Mouse (Mus musculus) embryonic facial prominence, embryonic 11.5 days (tissue): ENCODE data around the gene Ing1. TPM values are rescaled to one million over a fixed set of nuclear protein-coding genes. Genes with fewer than 3 reads are reported as not detected.
A peak's percentile ranks its signal among the peaks of the same experiment; 100 is the strongest.
"Not testable (repeated sequence)": the region's sequence is repeated elsewhere in the genome, so short reads cannot be mapped to it uniquely, and the experiment has no call there.

Experiments
- ATAC-seq: fragments of 200-750 bp; cut with Nextera tagmentation; replicated peaks from 2 replicates; pipeline ENCODE4 v1.8.0; 2017; ENCODE audit warnings: low read depth; ENCODE audit not compliant: insufficient number of reproducible peaks, low FRiP score, low TSS enrichment
- DNase-seq: peaks from one replicate; pipeline ENCODE4 v3.0.0-alpha.2; 2015; ENCODE audit warnings: low spot score
- H3K27ac ChIP-seq: fragments of 300-500 bp; sonication (generic); replicated peaks from 2 replicates; pipeline ENCODE4 v1.5.1; 2014; ENCODE audit warnings: mild to moderate bottlenecking, low read depth, low read length, control low read depth
- H3K27me3 ChIP-seq: fragments of 300-500 bp; sonication (generic); 2 replicates; pipeline ENCODE4 v1.6.1; 2014; ENCODE audit warnings: mild to moderate bottlenecking, low read length, moderate library complexity, mixed read lengths; ENCODE audit not compliant: control insufficient read depth, insufficient read depth
- H3K36me3 ChIP-seq: fragments of 300-500 bp; sonication (generic); replicated peaks from 2 replicates; pipeline ENCODE4 v1.6.1; 2014; ENCODE audit warnings: low read depth, mild to moderate bottlenecking, low read length, moderate library complexity, mixed read lengths; ENCODE audit not compliant: control insufficient read depth, insufficient read depth
- H3K4me1 ChIP-seq: fragments of 300-500 bp; sonication (generic); 2 replicates; pipeline ENCODE4 v1.6.1; 2014; ENCODE audit warnings: low read length, mixed read lengths; ENCODE audit not compliant: control insufficient read depth, insufficient read depth
- H3K4me2 ChIP-seq: fragments of 300-500 bp; sonication (generic); 2 replicates; pipeline ENCODE4 v1.6.1; 2014; ENCODE audit warnings: low read depth, mild to moderate bottlenecking, control low read depth, low read length, moderate library complexity
- H3K4me3 ChIP-seq: fragments of 300-500 bp; sonication (generic); 2 replicates; pipeline ENCODE4 v1.5.1; 2014; ENCODE audit warnings: low read depth, low read length, control low read depth
- H3K9ac ChIP-seq: fragments of 300-500 bp; sonication (generic); replicated peaks from 2 replicates; pipeline ENCODE4 v1.6.1; 2014; ENCODE audit warnings: mild to moderate bottlenecking, control low read depth, low read length
- H3K9me3 ChIP-seq: fragments of 300-500 bp; sonication (generic); replicated peaks from 2 replicates; pipeline ENCODE4 v1.6.1; 2016; ENCODE audit warnings: mild to moderate bottlenecking, low read length, inconsistent platforms, mixed read lengths; ENCODE audit not compliant: control insufficient read depth
- WGBS: fragments of 180-500 bp; shearing (Covaris S2); extraction: QIAGEN DNeasy Blood & Tissue Kit; methylation state at CpG from one replicate; pipeline ENCODE4 v1.1.7; 2014; 5-methylcytosine and 5-hydroxymethylcytosine counted together
- polyA plus RNA-seq: library from polyadenylated mRNA; unstranded; fragments of >200 nt; fragmentation: Nextera tagmentation; extraction: Ambion mirVana; gene quantifications from 2 replicates; pipeline ENCODE4 v1.2.1, GENCODE M21; 2014

The Ing1 gene
- polyA plus RNA-seq, 1 experiment from 2014 or later = 42.7 TPM

GRCm38 (mm10) chr8:11540182-11540581 lies 15.2 kb upstream of the Ing1 start:
- DNase-seq (no peak), ATAC-seq (no peak)
- Histone ChIP-seq H3K4me2 (no peak overlapping the region), H3K27ac (no peak overlapping the region), H3K4me3 (no peak overlapping the region), H3K9ac (no peak overlapping the region), H3K27me3 (no peaks in the 10 kb centered on the region), H3K36me3 (no peaks in the 10 kb centered on the region; the same call in 1 of the 2 replicates), H3K9me3 (no peaks in the 10 kb centered on the region), H3K4me1 (no peaks in the 10 kb centered on the region)
- WGBS = 94% methylated on average over 8 of the region's 8 CpGs

- ATAC-seq (no peak), DNase-seq (no peak)
- H3K27ac ChIP-seq = no peak overlapping the region
- H3K4me2 ChIP-seq = no peak overlapping the region
- no peak overlapping the region for H3K9ac ChIP-seq
- no peaks in the 10 kb centered on the region for H3K9me3 ChIP-seq
- no peaks in the 10 kb centered on the region for H3K4me1 ChIP-seq
- no peak overlapping the region for H3K4me3 ChIP-seq
- no peaks in the 10 kb centered on the region for H3K27me3 ChIP-seq
- WGBS = 93% methylated on average over 12 of the region's 12 CpGs
- H3K36me3 ChIP-seq = no peaks in the 10 kb centered on the region; the same call in 1 of the 2 replicates
These were observed 13.3 kb upstream of the Ing1 start for GRCm38 (mm10) chr8:11542031-11542430.

GRCm38 (mm10) chr8:11542866-11543265 lies 12.5 kb upstream of the Ing1 start:
- Histone ChIP-seq H3K4me2 (no peak overlapping the region), H3K27ac (no peak overlapping the region), H3K4me1 (no peaks in the 10 kb centered on the region), H3K4me3 (no peak overlapping the region), H3K27me3 (no peaks in the 10 kb centered on the region), H3K9me3 (no peaks in the 10 kb centered on the region), H3K36me3 (no peaks in the 10 kb centered on the region; the same call in 1 of the 2 replicates), H3K9ac (no peak overlapping the region)
- 83% methylated on average over 4 of the region's 4 CpGs for WGBS
- ATAC-seq = no peak
- no peak for DNase-seq

GRCm38 (mm10) chr8:11544386-11544785 lies 11.0 kb upstream of the Ing1 start:
- no peak overlapping the region for H3K9ac ChIP-seq
- no peaks in the 10 kb centered on the region for H3K4me1 ChIP-seq
- 54% methylated on average over 3 of the region's 3 CpGs for WGBS
- ATAC-seq (no peak), DNase-seq (peak; percentile 36)
- H3K4me3 ChIP-seq = no peak overlapping the region
- no peaks in the 10 kb centered on the region; the same call in 1 of the 2 replicates for H3K36me3 ChIP-seq
- no peaks in the 10 kb centered on the region for H3K27me3 ChIP-seq
- no peak overlapping the region for H3K27ac ChIP-seq
- no peaks in the 10 kb centered on the region for H3K9me3 ChIP-seq
- H3K4me2 ChIP-seq = no peak overlapping the region

- peaks cover 4% of the 10 kb centered on the region; the same call in 1 of the 2 replicates for H3K4me1 ChIP-seq
- 61% methylated on average over 6 of the region's 6 CpGs for WGBS
- H3K4me3 ChIP-seq = no peak overlapping the region
- H3K9ac ChIP-seq = no peak overlapping the region
- DNase-seq = no peak
- no peaks in the 10 kb centered on the region for H3K9me3 ChIP-seq
- H3K27ac ChIP-seq = no peak overlapping the region
- no peaks in the 10 kb centered on the region; the same call in 1 of the 2 replicates for H3K36me3 ChIP-seq
- H3K4me2 ChIP-seq = no peak overlapping the region
- no peak for ATAC-seq
- no peaks in the 10 kb centered on the region for H3K27me3 ChIP-seq
These were observed 8.3 kb upstream of the Ing1 start for GRCm38 (mm10) chr8:11547063-11547462.

- no peaks in the 10 kb centered on the region for H3K36me3 ChIP-seq
- H3K4me1 ChIP-seq = peaks cover 4% of the 10 kb centered on the region; the same call in 1 of the 2 replicates
- no peak overlapping the region for H3K27ac ChIP-seq
- H3K9ac ChIP-seq = peak overlapping the region; percentile 82; the same call in 1 of the 2 replicates
- H3K27me3 ChIP-seq = no peaks in the 10 kb centered on the region
- peak; percentile 65 for DNase-seq
- H3K4me3 ChIP-seq = peak overlapping the region; percentile 81
- 16% methylated on average over 7 of the region's 7 CpGs for WGBS
- no peak for ATAC-seq
- peak overlapping the region; percentile 81 for H3K4me2 ChIP-seq
- no peaks in the 10 kb centered on the region for H3K9me3 ChIP-seq
These were observed 5.7 kb upstream of the Ing1 start for GRCm38 (mm10) chr8:11549706-11550105.

- Histone ChIP-seq H3K4me2 (peak within 1 kb of the TSS; percentile 81), H3K9ac (peak within 1 kb of the TSS; percentile 82), H3K27ac (peak within 1 kb of the TSS; percentile 73), H3K27me3 (no peaks in the 10 kb centered on the region), H3K9me3 (no peaks in the 10 kb centered on the region), H3K36me3 (no peaks in the 10 kb centered on the region), H3K4me1 (peaks cover 4% of the 10 kb centered on the region; the same call in 1 of the 2 replicates), H3K4me3 (peak within 1 kb of the TSS; percentile 81)
- DNase-seq (peak; percentile 93), ATAC-seq (peak; percentile 61)
- WGBS = under 1% methylated on average over 51 of the region's 53 CpGs
These were observed 5.0 kb upstream of the Ing1 start, which contains the start of gene Cars2 for GRCm38 (mm10) chr8:11550281-11550948. TSS of gene Cars2 (minus strand) at chr8:11550783.

GRCm38 (mm10) chr8:11551497-11551896 lies 3.9 kb upstream of the Ing1 start:
- not testable (repeated sequence) for H3K4me1 ChIP-seq, H3K9ac ChIP-seq, H3K27me3 ChIP-seq, H3K4me2 ChIP-seq, H3K9me3 ChIP-seq, DNase-seq, ATAC-seq, H3K27ac ChIP-seq, H3K4me3 ChIP-seq, H3K36me3 ChIP-seq
- WGBS = 78% methylated on average over 3 of the region's 4 CpGs
